Mouse (Mus musculus) layer of hippocampus, postnatal 14 days (tissue): ENCODE results near the gene Ankrd34a. TPM values are rescaled to one million over a fixed set of nuclear protein-coding genes. Genes with fewer than 3 reads are reported as not detected.

Experiments
- DNase-seq, 2 experiments: peaks; one replicate each; pipeline ENCODE4 v3.0.0; 2021 to 2022; ENCODE audit warnings: low spot score in 2 of 2, mixed read lengths in 1 of 2
- total RNA-seq, 2 experiments: library from RNA; stranded (reverse); gene quantifications; 2 replicates each; pipeline ENCODE4 v1.2.3; 2021

The Ankrd34a gene
- total RNA-seq, 2 experiments from 2014 or later: 45.9 to 51.8 TPM

GRCm38 (mm10) chr3:96578561-96579238, 17.7 kb upstream of the Ankrd34a start:
- DNase-seq: no peak

- DNase-seq: no peak
These were observed 17.1 kb upstream of the Ankrd34a start for GRCm38 (mm10) chr3:96579239-96579750.

- DNase-seq: peak; percentile 94
These were observed 16.5 kb upstream of the Ankrd34a start for GRCm38 (mm10) chr3:96579885-96580454.

GRCm38 (mm10) chr3:96581141-96581540, 15.3 kb upstream of the Ankrd34a start:
- no peak for DNase-seq

GRCm38 (mm10) chr3:96581771-96582515, 14.5 kb upstream of the Ankrd34a start:
- DNase-seq: no peak

- no peak for DNase-seq
These were observed 13.1 kb upstream of the Ankrd34a start for GRCm38 (mm10) chr3:96583386-96583785.

GRCm38 (mm10) chr3:96590657-96591056, 5.8 kb upstream of the Ankrd34a start:
- no peak for DNase-seq

GRCm38 (mm10) chr3:96593374-96593773, 3.1 kb upstream of the Ankrd34a start:
- no peak for DNase-seq

GRCm38 (mm10) chr3:96593790-96594560, 2.5 kb upstream of the Ankrd34a start, which contains the start of gene Polr3gl:
Gene Polr3gl (minus strand): TSS chr3:96594181.
- peak; percentile 94 to 95 for DNase-seq

GRCm38 (mm10) chr3:96594851-96595250, 1.6 kb upstream of the Ankrd34a start:
- no peak for DNase-seq

- DNase-seq: peak in 1 of 2 experiments; percentile 45
These were observed 775 bp upstream of the Ankrd34a start for GRCm38 (mm10) chr3:96595661-96596060.

GRCm38 (mm10) chr3:96596855-96597254, 419 bp downstream of the Ankrd34a start:
- no peak for DNase-seq

- peak in 1 of 2 experiments; percentile 64 for DNase-seq
These were observed 1.0 kb downstream of the Ankrd34a start for GRCm38 (mm10) chr3:96597435-96597891.

GRCm38 (mm10) chr3:96598156-96599068, 2.0 kb downstream of the Ankrd34a start:
- DNase-seq: peak; percentile 68 to 73

- DNase-seq: no peak
These were observed 2.6 kb downstream of the Ankrd34a start for GRCm38 (mm10) chr3:96599069-96599393.

GRCm38 (mm10) chr3:96599411-96599810, 3.0 kb downstream of the Ankrd34a start:
- no peak for DNase-seq

GRCm38 (mm10) chr3:96600639-96601250, 4.3 kb downstream of the Ankrd34a start, which contains the start of gene Lix1l:
Gene Lix1l (plus strand): TSS chr3:96601149.
- DNase-seq: peak; percentile 90 to 97

- DNase-seq: peak; percentile 59 to 61
These were observed 4.9 kb downstream of the Ankrd34a start for GRCm38 (mm10) chr3:96601251-96601787.
